Mouse (Mus musculus) testis, adult 2 months (tissue): ENCODE results near the gene Ulk4. TPM values are rescaled to one million over a fixed set of nuclear protein-coding genes. Genes with fewer than 3 reads are reported as not detected.

ENCODE experiments used
- H3K27ac ChIP-seq: fragments of 200-500 bp; 2 replicates; pipeline ENCODE4 v1.5.1; 2012; ENCODE audit warnings: low read depth, low read length; ENCODE audit not compliant: control insufficient read depth, insufficient read depth
- H3K27me3 ChIP-seq: fragments of 200-500 bp; 2 replicates; pipeline ENCODE4 v1.6.1; 2012; ENCODE audit warnings: mild to moderate bottlenecking, low read length, moderate library complexity; ENCODE audit not compliant: control insufficient read depth, insufficient read depth
- H3K36me3 ChIP-seq: fragments of 200-500 bp; 2 replicates; pipeline ENCODE4 v1.6.1; 2012; ENCODE audit warnings: mild to moderate bottlenecking, low read length; ENCODE audit not compliant: control insufficient read depth, insufficient read depth
- H3K4me1 ChIP-seq: fragments of 200-500 bp; 2 replicates; pipeline ENCODE4 v1.6.1; 2012; ENCODE audit warnings: low read length; ENCODE audit not compliant: control insufficient read depth, insufficient read depth
- H3K4me3 ChIP-seq: fragments of 200-500 bp; 2 replicates; pipeline ENCODE4 v1.5.1; 2012; ENCODE audit warnings: low read depth, mild to moderate bottlenecking, low read length, moderate library complexity, mixed read lengths; ENCODE audit not compliant: control insufficient read depth
- CTCF ChIP-seq: fragments of 200-500 bp; IDR thresholded peaks from 2 replicates; pipeline ENCODE4 v1.5.1; 2012; ENCODE audit warnings: low read depth, mild to moderate bottlenecking, inconsistent platforms, low read length, moderate library complexity; ENCODE audit not compliant: control insufficient read depth, insufficient read depth, insufficient replicate concordance
- POLR2A ChIP-seq: fragments of 200-500 bp; IDR thresholded peaks from 2 replicates; pipeline ENCODE4 v1.6.1; 2012; ENCODE audit warnings: low read depth, mild to moderate bottlenecking, inconsistent platforms, low read length, moderate library complexity; ENCODE audit not compliant: control insufficient read depth
- polyA plus RNA-seq: library from polyadenylated mRNA; depleted of rRNA; stranded (reverse); fragments of >200 nt; gene quantifications from 2 replicates; pipeline ENCODE4 v1.2.3, GENCODE M21; 2012

The Ulk4 gene
- polyA plus RNA-seq, 1 experiment, result 291 TPM

DNA sequence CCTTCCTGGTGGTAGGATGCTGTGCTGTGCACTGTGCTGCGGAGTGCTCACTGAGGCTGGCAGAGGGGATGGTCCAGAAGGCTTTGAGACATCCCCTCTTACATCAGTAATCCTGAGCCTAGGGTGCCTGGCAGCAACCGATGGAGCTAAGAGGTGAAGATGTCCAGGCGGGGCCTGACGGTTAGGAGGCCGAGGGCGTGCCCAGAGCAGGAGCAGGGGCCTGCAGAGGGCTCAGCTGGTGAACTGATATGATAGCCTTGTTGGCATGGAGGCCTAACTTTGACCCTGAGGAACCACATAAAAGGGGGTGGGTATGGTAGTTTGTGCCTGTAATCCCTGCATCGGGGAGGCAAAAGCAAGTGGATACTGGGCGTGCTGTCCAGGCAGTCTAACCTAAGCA lies 293.1 kb downstream of the Ulk4 start:
- H3K4me1 ChIP-seq, result peaks cover 2% of the 10 kb centered on the region; the same call in 1 of the 2 replicates
- no peak overlapping the region for H3K4me3 ChIP-seq
- no peak overlapping the region for H3K27ac ChIP-seq
- H3K36me3 ChIP-seq, result no peaks in the 10 kb centered on the region
- no peaks in the 10 kb centered on the region for H3K27me3 ChIP-seq
- TF ChIP-seq CTCF (no peak), POLR2A (no peak)

DNA sequence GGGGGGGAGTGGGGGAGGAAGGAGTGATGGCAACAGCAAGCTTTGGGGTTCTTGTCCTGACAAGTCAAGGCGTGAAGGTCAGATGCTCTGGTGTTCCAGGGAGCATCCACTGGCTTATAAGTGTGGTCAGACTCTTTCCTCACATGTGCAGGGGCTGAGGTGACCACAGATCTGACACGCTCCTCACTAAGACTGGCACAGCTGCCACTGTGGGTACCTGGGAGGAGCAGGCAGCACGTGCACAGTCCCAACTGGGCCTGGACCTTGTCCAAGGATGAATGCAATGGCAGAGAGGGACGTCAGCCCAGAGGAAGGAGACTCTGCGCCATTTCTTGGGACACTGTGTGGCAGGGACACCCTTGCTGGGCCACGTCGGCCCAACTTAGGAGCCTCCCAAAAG lies 295.2 kb downstream of the Ulk4 start:
- H3K4me1 ChIP-seq, result peaks cover 2% of the 10 kb centered on the region; the same call in 1 of the 2 replicates
- TF ChIP-seq CTCF, result no peak
- TF ChIP-seq POLR2A, result no peak
- H3K27ac ChIP-seq, result no peak overlapping the region
- no peaks in the 10 kb centered on the region for H3K36me3 ChIP-seq
- no peak overlapping the region for H3K4me3 ChIP-seq
- H3K27me3 ChIP-seq, result no peaks in the 10 kb centered on the region

DNA sequence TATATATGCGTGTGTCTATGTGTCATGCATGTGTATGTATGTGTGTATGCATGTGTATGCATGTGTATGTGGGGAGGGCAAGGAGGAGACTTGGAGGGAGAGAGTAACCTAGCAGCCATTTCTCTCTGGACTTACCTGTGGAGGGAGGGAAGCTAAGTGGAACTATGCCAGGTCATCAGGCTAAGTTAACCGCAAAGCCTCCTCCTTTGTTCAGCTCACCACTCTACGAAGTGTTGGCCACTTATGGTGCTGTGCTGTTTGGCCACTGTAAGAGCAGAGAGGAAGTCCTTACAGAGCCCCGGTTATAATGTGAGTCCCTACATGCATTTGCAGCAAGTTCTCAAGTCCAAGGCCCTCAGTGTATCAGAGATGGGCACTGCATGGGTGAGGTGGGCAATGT lies 300.1 kb downstream of the Ulk4 start:
- H3K36me3 ChIP-seq, result no peaks in the 10 kb centered on the region
- no peak overlapping the region for H3K27ac ChIP-seq
- no peaks in the 10 kb centered on the region for H3K27me3 ChIP-seq
- no peak overlapping the region for H3K4me3 ChIP-seq
- no peaks in the 10 kb centered on the region for H3K4me1 ChIP-seq
- TF ChIP-seq POLR2A (no peak), CTCF (no peak)

DNA sequence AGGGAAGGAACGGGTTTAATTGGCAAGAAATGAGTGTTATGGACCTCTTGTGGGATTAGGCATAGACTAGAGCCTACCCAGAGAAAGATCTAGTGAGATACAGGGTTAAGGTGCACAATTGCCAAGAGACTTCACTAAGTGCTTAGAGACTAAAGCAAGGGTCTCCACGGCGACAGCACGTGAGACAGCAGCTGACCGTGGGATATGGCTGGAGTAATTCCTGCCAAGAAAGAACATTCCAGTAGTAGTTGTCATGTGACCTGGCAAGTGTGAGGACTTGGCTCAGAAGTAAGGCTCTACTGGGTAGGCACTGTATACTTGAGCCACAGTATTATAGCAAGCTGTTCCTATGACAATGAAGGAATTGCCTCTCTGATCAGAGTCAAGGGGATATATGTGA lies 300.8 kb downstream of the Ulk4 start:
- Histone ChIP-seq H3K27ac (no peak overlapping the region), H3K4me3 (no peak overlapping the region), H3K27me3 (no peaks in the 10 kb centered on the region), H3K4me1 (no peaks in the 10 kb centered on the region), H3K36me3 (no peaks in the 10 kb centered on the region)
- TF ChIP-seq CTCF, result no peak
- TF ChIP-seq POLR2A, result no peak

DNA sequence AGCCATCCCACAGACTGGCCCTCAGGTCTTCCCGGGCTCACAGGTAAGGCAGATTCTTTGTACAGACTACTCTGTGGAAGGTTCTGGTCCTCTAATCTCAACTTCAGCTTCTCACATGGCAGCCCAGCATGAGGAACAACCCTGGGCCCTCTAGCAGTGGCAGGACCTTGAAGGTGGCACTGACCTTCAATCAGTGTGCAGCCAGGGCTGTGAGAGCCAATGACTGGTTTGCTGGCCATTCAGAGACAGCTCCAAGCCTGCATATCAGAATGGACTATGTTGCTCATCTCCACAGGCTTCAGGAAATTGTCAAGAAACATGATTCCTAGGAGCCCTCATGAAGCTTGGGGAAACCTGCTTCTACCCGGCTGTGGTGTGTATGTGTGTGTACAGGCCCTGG lies 302.8 kb downstream of the Ulk4 start:
- Histone ChIP-seq H3K27me3 (no peaks in the 10 kb centered on the region), H3K27ac (no peak overlapping the region), H3K4me1 (no peaks in the 10 kb centered on the region), H3K4me3 (no peak overlapping the region), H3K36me3 (no peaks in the 10 kb centered on the region)
- no peak for TF ChIP-seq CTCF
- no peak for TF ChIP-seq POLR2A

DNA sequence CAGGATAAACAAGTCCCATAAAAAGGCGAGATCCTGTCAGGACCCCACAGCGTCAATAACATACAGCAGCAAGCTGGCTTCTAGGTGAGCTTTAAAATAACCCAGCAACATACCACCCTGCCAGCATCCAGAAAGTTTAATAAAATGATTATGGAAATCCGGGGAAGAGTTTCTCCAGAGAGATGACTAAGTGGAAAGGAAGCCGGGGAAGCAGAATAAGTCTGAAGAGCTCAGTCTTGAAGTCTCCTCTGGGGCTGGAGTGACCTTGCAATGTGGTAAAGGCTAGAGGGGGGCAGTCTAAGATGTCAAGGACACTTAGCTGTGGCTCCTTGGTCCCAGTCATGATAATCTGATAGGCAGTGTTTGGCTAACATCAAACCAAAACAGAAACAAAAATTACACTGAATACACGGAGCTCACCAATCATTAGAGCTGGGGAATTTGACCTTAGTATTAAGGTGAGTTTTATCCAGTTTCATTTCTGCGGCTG lies 303.9 kb downstream of the Ulk4 start:
- Histone ChIP-seq H3K4me3 (no peak overlapping the region), H3K27ac (no peak overlapping the region), H3K4me1 (no peaks in the 10 kb centered on the region), H3K27me3 (no peaks in the 10 kb centered on the region), H3K36me3 (no peaks in the 10 kb centered on the region)
- TF ChIP-seq POLR2A, result no peak
- no peak for TF ChIP-seq CTCF

DNA sequence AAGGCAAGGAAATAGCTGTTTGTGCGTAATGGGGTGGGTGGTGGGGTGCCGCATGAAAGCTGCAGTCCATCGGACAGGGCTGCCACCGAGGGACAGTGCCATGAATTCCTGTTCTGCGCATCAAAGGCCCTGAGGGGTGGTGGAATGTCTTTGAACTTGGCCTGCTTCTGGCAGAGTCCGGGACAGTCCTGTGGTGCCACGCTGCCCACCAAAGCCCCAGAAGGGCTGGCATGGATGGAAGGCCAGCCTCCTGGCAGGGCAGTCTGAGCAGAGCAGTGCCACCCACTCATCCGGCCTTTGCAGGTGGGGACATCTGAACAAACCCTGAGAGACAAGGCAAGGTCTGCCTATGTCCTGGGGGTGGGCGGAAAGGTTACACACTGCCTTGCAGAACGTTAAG lies 312.0 kb downstream of the Ulk4 start:
- Histone ChIP-seq H3K27me3 (no peaks in the 10 kb centered on the region), H3K4me3 (no peak overlapping the region), H3K36me3 (no peaks in the 10 kb centered on the region; the same call in 1 of the 2 replicates), H3K4me1 (peaks cover 2% of the 10 kb centered on the region; the same call in 1 of the 2 replicates), H3K27ac (no peak overlapping the region)
- TF ChIP-seq CTCF, result no peak
- no peak for TF ChIP-seq POLR2A

DNA sequence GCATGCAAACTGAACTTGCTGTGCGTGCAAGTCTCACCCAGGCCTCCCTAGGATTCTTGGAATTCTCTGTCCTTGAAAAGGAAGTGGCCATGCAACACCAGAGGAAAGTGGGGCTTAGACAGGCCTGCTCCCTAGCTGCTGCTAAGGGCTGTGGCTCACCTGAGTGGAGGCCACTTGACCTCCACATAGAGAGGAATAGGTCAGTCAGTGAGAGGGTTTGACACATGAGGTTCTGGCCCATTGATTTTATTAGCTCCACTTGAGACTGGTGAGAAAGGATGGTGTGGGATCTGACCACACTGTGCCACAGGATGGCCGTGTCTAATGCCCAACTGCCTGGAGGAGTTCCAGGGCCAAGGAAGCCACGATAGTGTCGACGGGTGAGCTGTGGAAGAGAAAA lies 312.8 kb downstream of the Ulk4 start:
- peaks cover 2% of the 10 kb centered on the region; the same call in 1 of the 2 replicates for H3K4me1 ChIP-seq
- no peaks in the 10 kb centered on the region; the same call in 1 of the 2 replicates for H3K36me3 ChIP-seq
- H3K27me3 ChIP-seq, result no peaks in the 10 kb centered on the region
- no peak overlapping the region for H3K27ac ChIP-seq
- no peak for TF ChIP-seq POLR2A
- TF ChIP-seq CTCF, result no peak
- H3K4me3 ChIP-seq, result no peak overlapping the region
